Mouse (Mus musculus) lung, embryonic 14.5 days (tissue): ENCODE measurements around the gene Ndufa8. TPM values are rescaled to one million over a fixed set of nuclear protein-coding genes. Genes with fewer than 3 reads are reported as not detected.

Experiments
- ATAC-seq: fragments of 200-750 bp; cut with Nextera tagmentation; 2 replicates; pipeline ENCODE4 v1.8.0; 2017; ENCODE audit warnings: mild to moderate bottlenecking, moderate TSS enrichment, moderate library complexity; ENCODE audit not compliant: insufficient read depth
- DNase-seq: peaks from one replicate; pipeline ENCODE4 v3.0.0-alpha.2; 2015
- H3K27ac ChIP-seq: fragments of 300-500 bp; sonication (generic); 2 replicates; pipeline ENCODE4 v1.5.1; 2014; ENCODE audit warnings: low read depth, mild to moderate bottlenecking, moderate library complexity
- H3K27me3 ChIP-seq: fragments of 300-500 bp; sonication (generic); 2 replicates; pipeline ENCODE4 v1.6.1; 2014; ENCODE audit warnings: low read length, control low read depth; ENCODE audit not compliant: insufficient read depth
- H3K36me3 ChIP-seq: fragments of 300-500 bp; sonication (generic); 2 replicates; pipeline ENCODE4 v1.6.1; 2014; ENCODE audit warnings: control low read depth; ENCODE audit not compliant: insufficient read depth
- H3K4me1 ChIP-seq: fragments of 300-500 bp; sonication (generic); 2 replicates; pipeline ENCODE4 v1.6.1; 2014; ENCODE audit warnings: antibody characterized with exemption, control low read depth; ENCODE audit not compliant: insufficient read depth
- H3K4me2 ChIP-seq: fragments of 300-500 bp; sonication (generic); 2 replicates; pipeline ENCODE4 v1.6.1; 2014; ENCODE audit warnings: mild to moderate bottlenecking
- H3K4me3 ChIP-seq: fragments of 300-500 bp; sonication (generic); 2 replicates; pipeline ENCODE4 v1.5.1; 2014; ENCODE audit warnings: low read depth, low read length
- H3K9ac ChIP-seq: fragments of 300-500 bp; sonication (generic); 2 replicates; pipeline ENCODE4 v1.6.1; 2014
- H3K9me3 ChIP-seq: fragments of 300-500 bp; sonication (generic); 2 replicates; pipeline ENCODE4 v1.6.1; 2016; ENCODE audit warnings: low read depth, low read length, control low read depth
- CTCF ChIP-seq: IDR thresholded peaks from 2 replicates; pipeline ENCODE4 v1.5.1; 2016; ENCODE audit warnings: antibody characterized with exemption, low read depth
- WGBS: fragments of 180-500 bp; shearing (Covaris S2); extraction: QIAGEN DNeasy Blood & Tissue Kit; methylation state at CpG from one replicate; pipeline ENCODE4 v1.1.7; 2014; 5-methylcytosine and 5-hydroxymethylcytosine counted together
- polyA plus RNA-seq: library from polyadenylated mRNA; unstranded; fragments of >200 nt; fragmentation: Nextera tagmentation; extraction: Ambion mirVana; gene quantifications from 2 replicates; pipeline ENCODE4 v1.2.1, GENCODE M21; 2014

The Ndufa8 gene
- polyA plus RNA-seq, 1 experiment from 2014 or later = 247 TPM

DNA sequence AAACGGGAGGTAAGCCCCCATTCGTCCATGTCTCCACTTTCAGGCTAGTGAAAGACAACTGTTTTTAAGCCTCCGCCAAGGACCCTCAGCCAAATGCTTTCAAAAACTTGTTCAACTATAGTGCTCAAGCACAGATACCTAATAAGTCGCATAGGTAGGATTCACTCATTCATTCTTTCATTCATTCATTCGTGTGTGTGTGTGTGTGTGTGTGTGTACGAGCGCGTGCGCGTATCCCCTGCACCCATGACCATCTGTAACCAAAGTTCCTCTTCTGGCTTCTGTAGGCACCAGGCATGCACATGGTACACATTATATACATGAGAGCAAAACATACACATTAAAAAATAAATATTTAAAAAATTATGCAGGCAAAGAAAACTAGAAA, 355 bp upstream of the Ndufa8 start:
- Histone ChIP-seq H3K27ac (no peak overlapping the region), H3K27me3 (no peaks in the 10 kb centered on the region), H3K4me1 (peaks cover 4% of the 10 kb centered on the region), H3K9me3 (no peaks in the 10 kb centered on the region), H3K9ac (no peak overlapping the region; the same call in 1 of the 2 replicates), H3K4me2 (peak overlapping the region; percentile 74), H3K36me3 (peaks cover 5% of the 10 kb centered on the region; the same call in 1 of the 2 replicates), H3K4me3 (peak overlapping the region; percentile 71)
- ATAC-seq = peak; percentile 44
- TF ChIP-seq CTCF = no peak
- WGBS = 39% methylated on average over 10 of the region's 10 CpGs
- no peak for DNase-seq

DNA sequence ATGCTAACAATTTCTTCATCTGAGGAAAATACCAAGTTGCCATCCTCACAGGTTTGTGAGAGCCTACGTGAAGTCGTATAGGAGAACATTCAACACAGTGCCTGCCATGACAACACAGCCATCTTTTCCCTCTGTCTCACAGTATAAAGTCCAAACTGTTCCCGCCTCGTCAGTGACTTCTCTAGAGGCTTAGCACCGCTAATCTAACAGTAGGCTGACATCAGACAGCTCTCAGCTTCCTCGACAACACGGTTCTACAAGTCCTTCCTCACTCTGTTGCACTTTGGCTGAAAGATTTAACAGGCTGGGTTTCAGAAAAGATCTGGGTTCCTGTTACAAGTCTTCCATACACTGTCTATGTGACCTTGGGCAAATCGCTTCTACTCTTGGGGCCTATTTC, 1.0 kb downstream of the Ndufa8 start:
- no peaks in the 10 kb centered on the region for H3K27me3 ChIP-seq
- TF ChIP-seq CTCF = no peak
- peaks cover 18% of the 10 kb centered on the region for H3K36me3 ChIP-seq
- H3K4me2 ChIP-seq = peak overlapping the region; percentile 74
- peak overlapping the region; percentile 66 for H3K9ac ChIP-seq
- no peak overlapping the region for H3K27ac ChIP-seq
- 52% methylated on average over 8 of the region's 8 CpGs for WGBS
- peak overlapping the region; percentile 71 for H3K4me3 ChIP-seq
- H3K9me3 ChIP-seq = no peaks in the 10 kb centered on the region
- no peak for DNase-seq
- H3K4me1 ChIP-seq = peaks cover 4% of the 10 kb centered on the region
- ATAC-seq = no peak

DNA sequence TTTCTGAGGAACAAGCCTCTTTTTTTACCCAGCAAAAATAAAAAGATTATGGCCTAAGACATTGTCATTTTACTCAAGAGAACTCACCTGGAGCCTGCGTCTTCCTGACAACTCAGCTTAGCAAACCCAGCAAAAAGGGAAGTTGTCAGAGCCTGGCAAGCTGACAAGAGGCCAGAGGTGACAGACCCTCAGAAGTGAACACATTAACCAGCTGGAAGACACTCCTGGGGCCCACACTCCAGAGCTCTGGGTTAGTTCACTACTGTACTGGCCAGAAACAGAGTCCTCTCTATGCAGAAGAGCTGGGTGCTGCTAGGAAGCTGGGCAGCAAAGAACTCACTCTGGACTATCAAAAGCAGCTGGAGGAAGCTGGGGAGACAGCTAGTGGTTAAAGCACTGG, 8.3 kb downstream of the Ndufa8 start:
- 60% methylated on average over 1 of the region's 1 CpGs for WGBS
- Histone ChIP-seq H3K27ac (no peak overlapping the region), H3K36me3 (peaks cover 65% of the 10 kb centered on the region), H3K27me3 (no peaks in the 10 kb centered on the region), H3K4me2 (no peak overlapping the region), H3K4me1 (no peaks in the 10 kb centered on the region), H3K9ac (no peak overlapping the region), H3K4me3 (no peak overlapping the region), H3K9me3 (no peaks in the 10 kb centered on the region)
- ATAC-seq (no peak), DNase-seq (no peak)
- no peak for TF ChIP-seq CTCF

DNA sequence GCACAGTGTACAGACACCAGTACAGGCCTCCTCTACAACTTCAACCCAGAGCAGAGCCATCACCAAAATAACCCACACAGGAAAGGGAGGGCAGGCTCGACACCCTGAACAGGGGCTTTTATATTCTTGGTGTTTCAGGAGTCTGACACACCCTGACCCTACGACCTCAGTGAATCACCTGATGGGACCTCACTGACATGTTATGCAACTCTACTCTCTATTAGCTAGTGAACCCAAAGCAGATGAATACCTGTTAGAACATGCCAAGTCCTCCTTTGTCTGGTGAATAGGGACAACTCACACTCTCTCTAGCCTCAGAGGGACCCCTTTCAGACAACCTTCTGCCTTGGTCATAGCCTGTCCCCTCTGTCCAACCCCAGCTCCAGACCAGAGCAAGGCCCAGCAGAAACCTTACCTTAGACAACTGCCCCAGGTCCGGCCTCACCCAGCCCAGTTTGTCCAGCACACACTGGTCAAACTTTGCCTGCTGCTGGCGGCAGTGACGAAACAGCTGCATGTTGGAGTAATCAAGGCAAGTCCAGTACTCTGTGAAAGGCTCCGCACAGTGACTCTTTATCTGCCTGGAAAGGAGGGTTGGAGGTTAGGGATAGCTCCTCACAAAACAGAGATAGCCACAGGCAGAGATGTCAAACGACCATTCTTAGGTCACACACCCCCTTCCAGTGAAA, 9.8 kb downstream of the Ndufa8 start:
- no peaks in the 10 kb centered on the region for H3K9me3 ChIP-seq
- H3K27me3 ChIP-seq = no peaks in the 10 kb centered on the region
- H3K36me3 ChIP-seq = peaks cover 62% of the 10 kb centered on the region
- DNase-seq (no peak), ATAC-seq (no peak)
- no peak for TF ChIP-seq CTCF
- no peak overlapping the region for H3K27ac ChIP-seq
- H3K4me2 ChIP-seq = no peak overlapping the region
- no peak overlapping the region for H3K4me3 ChIP-seq
- H3K4me1 ChIP-seq = no peaks in the 10 kb centered on the region
- no peak overlapping the region for H3K9ac ChIP-seq
- WGBS = 77% methylated on average over 7 of the region's 7 CpGs

DNA sequence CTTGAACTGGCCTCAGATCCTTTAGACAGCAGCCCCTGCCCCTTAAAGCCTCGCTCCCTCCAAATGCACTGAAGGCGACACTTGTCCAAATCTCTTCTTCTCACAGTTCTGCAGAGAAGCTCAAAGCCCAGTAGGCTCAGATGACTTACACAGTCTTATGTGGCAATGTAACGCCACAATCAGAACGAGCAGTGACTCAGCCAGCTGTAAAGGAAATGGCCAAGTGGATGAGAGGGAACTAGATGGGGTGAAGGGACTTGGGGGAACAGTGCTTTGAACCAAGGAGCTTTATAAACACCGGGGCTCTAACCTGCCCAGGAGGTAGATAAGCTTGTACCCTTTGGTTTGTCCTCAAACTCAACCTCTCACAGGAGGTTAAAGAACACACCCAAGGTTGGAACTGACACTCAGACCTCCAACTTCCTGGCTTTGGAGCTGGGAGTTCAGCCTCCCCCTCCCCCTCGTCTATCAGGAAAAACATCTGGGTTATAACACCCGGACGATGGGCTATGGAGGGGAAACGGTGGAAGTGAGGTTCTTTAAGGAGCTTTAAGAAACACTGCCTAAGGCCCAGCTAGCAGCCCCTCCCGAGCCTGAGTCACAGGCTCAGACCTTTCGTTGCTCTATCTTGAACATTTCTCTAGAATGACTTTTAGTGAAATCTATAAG, 13.7 kb downstream of the Ndufa8 start:
- DNase-seq (peak; percentile 56), ATAC-seq (peak; percentile 44; the same call in 1 of the 2 replicates)
- Histone ChIP-seq H3K9ac (no peak overlapping the region), H3K36me3 (peaks cover 43% of the 10 kb centered on the region), H3K9me3 (no peaks in the 10 kb centered on the region), H3K27me3 (no peaks in the 10 kb centered on the region), H3K4me3 (no peak overlapping the region), H3K4me1 (no peaks in the 10 kb centered on the region), H3K4me2 (no peak overlapping the region), H3K27ac (no peak overlapping the region; the same call in 1 of the 2 replicates)
- 59% methylated on average over 11 of the region's 11 CpGs for WGBS
- TF ChIP-seq CTCF = no peak

DNA sequence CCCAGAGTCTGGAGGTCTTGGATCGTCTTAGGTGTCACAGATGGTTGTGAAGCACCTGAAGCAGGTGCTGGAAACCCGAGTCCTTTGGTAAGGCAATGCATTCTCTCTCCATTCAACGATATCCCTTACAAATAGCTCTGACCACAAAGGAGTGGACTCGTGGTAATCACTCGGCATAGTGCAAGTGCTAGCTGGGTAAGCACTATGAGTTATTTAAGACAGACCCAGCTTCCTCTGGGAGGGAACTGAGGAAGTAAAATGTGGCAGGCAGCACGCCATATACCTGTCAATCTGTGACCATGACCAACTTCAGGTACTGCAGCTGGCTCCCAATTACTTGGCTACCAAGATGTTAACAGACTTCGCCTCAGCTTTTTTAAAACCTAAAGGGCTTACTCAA, 14.3 kb downstream of the Ndufa8 start:
- H3K4me3 ChIP-seq = no peak overlapping the region
- no peaks in the 10 kb centered on the region for H3K4me1 ChIP-seq
- whole genome bisulfite sequencing = 75% methylated on average over 7 of the region's 7 CpGs
- no peaks in the 10 kb centered on the region for H3K9me3 ChIP-seq
- H3K27me3 ChIP-seq = no peaks in the 10 kb centered on the region
- H3K9ac ChIP-seq = no peak overlapping the region
- H3K27ac ChIP-seq = no peak overlapping the region; the same call in 1 of the 2 replicates
- DNase-seq (no peak), ATAC-seq (no peak)
- no peak for TF ChIP-seq CTCF
- peaks cover 41% of the 10 kb centered on the region for H3K36me3 ChIP-seq
- H3K4me2 ChIP-seq = no peak overlapping the region

DNA sequence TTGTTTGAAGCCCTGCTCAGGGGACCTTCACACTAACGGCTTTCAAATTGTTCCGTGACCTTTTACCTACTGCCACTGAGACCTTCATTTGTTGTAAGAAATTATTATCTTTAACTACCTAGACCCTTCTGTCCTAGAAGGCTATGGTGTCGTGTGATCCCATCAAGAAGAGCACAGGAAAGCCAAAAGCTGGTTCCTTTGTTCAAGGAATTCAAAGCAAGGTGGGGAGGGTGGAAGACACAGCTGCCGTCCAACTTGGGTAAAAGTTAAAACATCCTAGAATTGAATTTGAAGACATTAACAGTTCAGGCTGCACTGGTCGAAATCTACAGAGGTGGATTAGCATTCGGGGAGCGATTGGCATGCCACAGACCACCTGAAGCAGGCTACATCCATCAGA, 15.2 kb downstream of the Ndufa8 start:
- H3K4me3 ChIP-seq = no peak overlapping the region
- TF ChIP-seq CTCF = no peak

More for the DNA sequence above, 15.2 kb downstream of the Ndufa8 start:
- no peaks in the 10 kb centered on the region for H3K9me3 ChIP-seq
- H3K4me1 ChIP-seq = no peaks in the 10 kb centered on the region
- DNase-seq (no peak), ATAC-seq (no peak)
- H3K4me2 ChIP-seq = no peak overlapping the region
- no peaks in the 10 kb centered on the region for H3K27me3 ChIP-seq
- WGBS = 73% methylated on average over 7 of the region's 7 CpGs
- H3K27ac ChIP-seq = no peak overlapping the region
- H3K36me3 ChIP-seq = peaks cover 31% of the 10 kb centered on the region
- H3K9ac ChIP-seq = no peak overlapping the region
